Mouse (Mus musculus): Measurements from ENCODE around the gene Alk.

Alk gene

GRCm38 (mm10) chr17:72268529-72268928 lies 335.9 kb downstream of the Alk start:
- DNase-seq (ENCODE audit: low read depth, low spot score), result no peak

DNA sequence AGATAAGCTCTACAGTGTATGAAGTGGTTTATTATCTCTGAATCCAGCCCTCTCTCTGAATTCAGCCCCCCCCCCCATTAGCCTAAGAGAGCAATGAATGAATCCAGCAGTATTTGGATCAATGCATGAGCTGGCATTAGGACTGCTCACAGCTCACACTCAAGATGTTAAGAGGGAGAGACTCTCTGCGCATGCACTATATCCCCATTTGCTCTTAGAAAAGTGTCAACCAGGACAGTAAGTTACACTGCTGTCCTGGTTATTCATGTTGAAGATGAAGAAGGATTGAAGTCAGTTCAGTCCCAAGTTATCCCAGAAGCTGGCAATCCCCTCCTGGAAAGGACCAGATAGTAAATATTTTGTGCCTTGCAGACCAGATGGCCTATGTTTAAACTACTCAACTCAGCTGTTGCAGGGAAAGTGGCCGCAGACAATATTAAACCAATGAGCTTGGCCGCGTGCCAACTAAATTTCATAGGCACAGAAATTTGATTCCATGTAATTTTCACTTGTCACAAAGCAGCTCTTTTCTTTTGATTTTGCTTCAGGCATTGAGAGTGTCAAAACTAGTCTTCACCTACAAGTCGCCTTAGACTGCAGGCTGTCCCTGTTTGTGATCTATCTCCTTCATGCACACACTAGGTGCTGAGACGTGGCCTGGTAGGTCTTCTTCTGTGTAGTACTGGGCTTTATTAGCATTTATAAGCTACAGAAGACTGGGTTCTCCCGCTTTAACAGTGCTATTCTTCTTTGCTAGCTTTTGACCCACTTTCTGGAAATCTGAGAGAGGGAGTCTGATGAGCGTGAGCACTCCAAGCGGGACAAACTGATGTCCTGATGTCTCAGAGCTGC lies 339.0 kb downstream of the Alk start:
- DNase-seq (ENCODE audit: low read depth, low spot score), result no peak

GRCm38 (mm10) chr17:72253411-72253810 lies 351.0 kb downstream of the Alk start:
- no peak for DNase-seq (ENCODE audit: low read depth, low spot score)

DNA sequence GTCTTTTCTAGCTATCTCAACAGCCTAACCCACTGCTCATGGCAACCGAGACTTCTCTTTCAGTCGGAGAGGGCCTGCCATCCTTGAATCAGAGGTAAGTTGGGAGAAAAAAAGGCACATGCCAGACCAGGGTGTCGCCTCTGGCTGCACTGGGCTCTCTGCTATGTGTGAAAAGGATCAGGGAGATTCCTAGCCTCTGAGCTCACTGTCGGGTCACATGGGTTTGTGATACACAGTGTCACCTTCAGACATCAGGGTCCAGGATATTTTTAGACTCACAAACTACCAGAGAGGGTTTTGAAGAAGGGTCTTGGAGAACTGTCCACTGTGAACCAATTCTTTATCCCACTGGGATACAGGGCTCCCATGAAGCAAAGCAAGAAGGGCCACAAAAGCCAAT lies 352.9 kb downstream of the Alk start:
- DNase-seq (ENCODE audit: low read depth, low spot score), result no peak

- no peak for DNase-seq (ENCODE audit: low read depth, low spot score)
These were observed 353.7 kb downstream of the Alk start for GRCm38 (mm10) chr17:72250482-72251405.

DNA sequence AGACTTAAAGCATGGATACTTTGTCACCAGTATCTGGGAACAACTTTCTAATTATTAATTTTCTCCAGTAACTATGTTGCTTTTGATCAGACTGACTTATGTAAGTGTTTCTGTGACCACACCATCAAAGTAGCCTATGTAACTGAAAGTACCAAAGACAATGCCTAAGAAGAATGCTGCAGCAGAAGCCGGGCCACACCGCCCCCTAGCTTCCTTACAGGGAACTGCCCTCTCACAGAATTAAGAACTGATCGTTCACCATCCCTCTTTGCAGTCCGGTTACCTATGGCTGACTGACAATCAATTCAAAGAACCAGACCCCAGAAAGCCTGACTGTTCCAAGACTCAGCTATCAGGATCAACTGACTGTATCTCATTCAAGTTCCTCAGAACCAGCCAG lies 362.4 kb downstream of the Alk start:
- DNase-seq (ENCODE audit: low read depth, low spot score), result peak; percentile 34

DNA sequence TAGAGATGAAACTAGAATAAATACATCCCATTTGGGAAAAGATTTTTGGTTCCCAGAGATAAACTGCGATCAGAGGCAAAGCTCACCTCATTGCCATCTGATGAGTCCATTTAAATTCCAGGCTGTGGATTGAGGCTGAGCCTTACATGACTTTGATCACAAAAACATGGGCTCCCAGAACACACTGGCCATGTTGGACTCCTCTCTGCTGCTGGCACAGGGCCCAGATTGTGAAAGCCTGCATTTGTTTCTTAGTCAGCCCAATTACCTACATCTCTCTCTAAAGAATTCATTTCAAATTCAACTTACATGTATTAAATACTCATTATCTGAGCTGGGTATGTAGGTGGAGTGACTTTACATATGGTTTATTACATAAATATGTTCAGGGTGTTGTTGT lies 367.1 kb downstream of the Alk start:
- no peak for DNase-seq (ENCODE audit: low read depth, low spot score)

GRCm38 (mm10) chr17:72230891-72231290 lies 373.5 kb downstream of the Alk start:
- DNase-seq (ENCODE audit: low read depth, low spot score), result no peak

DNA sequence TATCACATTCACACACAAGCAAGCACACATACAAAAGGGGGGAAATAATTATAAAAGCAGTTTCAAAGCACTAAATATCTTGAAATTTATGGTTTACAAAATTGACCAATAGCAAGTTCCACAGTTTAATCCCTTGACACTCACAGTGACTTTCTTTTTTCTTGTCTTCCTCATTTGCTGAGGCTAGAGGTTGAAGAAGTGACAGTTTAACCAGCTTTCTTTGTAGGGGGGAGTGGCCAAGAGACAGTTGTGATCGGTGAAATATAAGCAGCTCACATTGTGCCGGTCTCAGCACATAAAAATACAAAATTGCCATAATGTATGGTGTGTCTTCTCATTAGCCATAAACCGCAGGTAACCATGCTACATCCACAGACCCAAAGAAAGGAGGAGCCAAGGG lies 385.6 kb downstream of the Alk start:
- DNase-seq (ENCODE audit: low read depth, low spot score), result no peak

DNA sequence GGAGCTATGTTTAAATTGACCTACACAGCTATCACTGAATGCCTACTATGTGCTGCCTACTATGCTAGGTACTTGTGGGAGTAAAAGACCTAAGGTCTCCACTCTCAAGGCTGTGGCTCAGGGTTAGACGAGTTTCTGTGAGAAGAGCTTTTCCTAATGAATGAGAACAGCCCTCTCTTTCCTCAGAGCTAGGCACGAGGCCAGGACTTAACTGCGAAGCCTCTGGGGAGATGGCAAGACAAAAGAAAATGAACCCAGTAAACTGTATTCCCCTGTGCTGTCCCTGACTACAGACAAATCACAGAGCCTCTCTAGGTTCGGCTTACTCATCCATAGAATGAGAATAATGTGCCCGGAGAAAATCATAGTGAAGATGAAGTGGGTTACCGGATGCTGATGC lies 406.9 kb downstream of the Alk start:
- no peak for DNase-seq (ENCODE audit: low read depth, low spot score)

- no peak for DNase-seq (ENCODE audit: low read depth, low spot score)
These were observed 409.3 kb downstream of the Alk start for GRCm38 (mm10) chr17:72194976-72195650.

DNA sequence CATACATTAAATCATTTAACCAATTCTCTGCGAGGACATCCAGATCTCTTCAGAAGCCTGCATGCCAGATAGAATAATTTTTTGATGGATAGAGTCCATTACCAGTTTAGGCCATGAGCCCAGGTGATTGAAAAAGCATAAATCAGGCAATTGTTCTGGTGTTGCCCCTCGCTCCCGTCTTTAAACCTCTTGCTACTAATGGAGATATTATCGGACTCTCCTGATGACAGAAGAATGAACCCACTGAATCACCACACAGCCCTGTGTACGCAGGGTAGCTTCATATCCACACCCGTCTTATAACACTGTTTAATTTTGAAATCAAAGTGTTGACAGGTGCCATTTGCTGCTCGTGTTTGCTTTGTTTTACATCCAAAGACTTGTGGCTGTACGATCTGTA lies 413.9 kb downstream of the Alk start:
- DNase-seq (ENCODE audit: low read depth, low spot score), result no peak

GRCm38 (mm10) chr17:72187026-72187425 lies 417.4 kb downstream of the Alk start:
- no peak for DNase-seq (ENCODE audit: low read depth, low spot score)

DNA sequence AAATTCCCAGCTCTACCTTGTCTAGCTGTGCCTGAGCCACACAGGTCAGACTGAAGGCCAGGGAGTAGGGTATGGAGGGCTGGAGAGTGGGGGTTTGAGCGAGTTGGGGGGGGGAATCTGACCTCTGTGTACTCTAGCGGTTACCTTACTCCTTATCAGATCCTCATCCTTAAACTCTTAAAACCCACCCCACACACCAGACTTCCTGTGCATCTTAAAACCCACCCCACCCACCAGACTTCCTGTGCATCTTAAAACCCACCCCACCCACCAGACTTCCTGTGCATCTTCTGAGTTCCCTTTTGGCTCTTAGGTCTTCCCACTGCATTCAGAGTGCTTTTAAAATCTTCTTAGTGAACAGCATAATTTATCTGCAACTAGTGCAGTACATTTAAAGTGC lies 422.0 kb downstream of the Alk start:
- no peak for DNase-seq (ENCODE audit: low read depth, low spot score)

GRCm38 (mm10) chr17:72180200-72180599 lies 424.2 kb downstream of the Alk start:
- no peak for DNase-seq (ENCODE audit: low read depth, low spot score)

DNA sequence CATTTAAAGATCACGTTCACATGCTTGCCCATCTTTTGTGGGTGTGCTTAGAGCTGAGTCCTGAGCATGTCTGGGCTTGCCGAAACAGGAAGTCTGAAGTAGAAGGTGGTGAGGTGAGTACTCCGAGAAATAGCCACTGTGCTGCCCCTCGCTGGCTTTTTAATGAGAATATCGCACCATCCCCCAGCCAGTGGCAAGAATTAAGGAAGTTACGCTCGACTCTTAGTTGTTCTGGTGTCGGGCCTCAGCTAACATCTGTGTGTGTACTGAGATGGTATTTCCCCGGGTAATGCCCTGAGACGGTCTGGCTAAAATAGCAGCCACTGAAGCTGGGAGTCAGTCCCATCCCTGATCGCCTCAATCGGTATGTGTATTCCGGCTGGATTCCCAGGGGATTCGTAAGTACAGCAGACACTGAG lies 424.7 kb downstream of the Alk start:
- DNase-seq (ENCODE audit: low read depth, low spot score), result no peak

DNA sequence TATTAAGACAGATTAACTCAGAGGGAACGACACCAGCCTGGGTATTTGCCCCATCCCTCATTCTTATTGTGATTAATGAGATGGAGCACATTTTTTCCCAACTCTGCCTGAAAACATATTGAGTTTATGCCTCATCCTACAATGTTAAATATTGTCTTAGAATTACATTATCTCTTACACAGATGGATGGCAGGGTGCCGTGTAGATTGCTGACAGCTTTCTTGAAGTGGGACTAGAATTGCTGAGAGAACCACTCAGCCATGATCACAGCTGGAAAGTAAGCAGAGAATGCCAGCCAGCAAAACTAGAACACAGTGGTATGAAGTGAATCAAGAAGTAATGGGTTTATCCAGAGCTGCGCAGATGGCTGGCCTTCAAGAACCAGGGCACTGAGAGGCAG lies 430.6 kb downstream of the Alk start:
- DNase-seq (ENCODE audit: low read depth, low spot score), result no peak

DNA sequence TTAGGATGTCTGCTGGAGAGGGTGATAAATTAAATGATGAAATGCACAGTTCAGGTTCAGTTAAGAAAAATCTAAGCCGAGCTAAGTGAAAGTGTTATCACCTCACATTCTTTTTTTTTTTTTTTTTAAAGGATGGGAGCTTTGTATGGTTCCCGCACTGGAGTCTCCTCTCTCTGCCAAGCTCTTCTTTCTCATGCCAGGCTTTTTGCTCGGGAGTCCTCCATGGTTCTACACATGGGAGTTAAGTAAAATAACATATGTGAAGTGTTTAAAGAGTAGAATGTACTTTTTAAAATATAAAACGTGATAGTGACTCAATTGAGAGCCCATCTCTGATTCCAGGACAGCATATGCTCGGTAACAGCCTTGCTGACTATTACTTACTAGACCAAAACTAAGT lies 436.3 kb downstream of the Alk start:
- no peak for DNase-seq (ENCODE audit: low read depth, low spot score)

DNA sequence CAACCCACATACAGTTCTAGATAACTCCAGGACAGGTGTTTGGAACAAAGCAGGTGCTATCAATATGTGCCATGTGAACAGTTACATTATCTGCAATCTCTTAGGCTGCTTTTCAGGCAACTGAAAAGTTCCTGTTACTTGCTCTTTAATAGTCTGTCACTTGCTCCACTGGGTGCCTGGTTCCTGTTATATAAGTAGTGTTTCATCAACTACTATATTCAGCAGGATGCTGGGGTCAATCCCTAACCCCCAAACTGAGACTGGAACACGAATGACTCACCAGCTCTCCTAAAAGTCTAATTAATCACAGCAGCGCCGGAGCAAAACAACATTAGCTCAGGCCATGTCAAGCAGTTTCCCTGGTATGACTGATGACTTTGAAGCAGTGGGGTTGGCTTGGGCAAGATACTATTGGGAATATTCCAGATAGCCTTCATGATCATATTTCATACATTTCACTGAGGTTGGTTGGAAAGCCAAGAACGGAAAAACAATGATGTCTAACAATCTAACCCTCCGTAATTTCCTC lies 445.5 kb downstream of the Alk start:
- DNase-seq (ENCODE audit: low read depth, low spot score), result peak; percentile 27

DNA sequence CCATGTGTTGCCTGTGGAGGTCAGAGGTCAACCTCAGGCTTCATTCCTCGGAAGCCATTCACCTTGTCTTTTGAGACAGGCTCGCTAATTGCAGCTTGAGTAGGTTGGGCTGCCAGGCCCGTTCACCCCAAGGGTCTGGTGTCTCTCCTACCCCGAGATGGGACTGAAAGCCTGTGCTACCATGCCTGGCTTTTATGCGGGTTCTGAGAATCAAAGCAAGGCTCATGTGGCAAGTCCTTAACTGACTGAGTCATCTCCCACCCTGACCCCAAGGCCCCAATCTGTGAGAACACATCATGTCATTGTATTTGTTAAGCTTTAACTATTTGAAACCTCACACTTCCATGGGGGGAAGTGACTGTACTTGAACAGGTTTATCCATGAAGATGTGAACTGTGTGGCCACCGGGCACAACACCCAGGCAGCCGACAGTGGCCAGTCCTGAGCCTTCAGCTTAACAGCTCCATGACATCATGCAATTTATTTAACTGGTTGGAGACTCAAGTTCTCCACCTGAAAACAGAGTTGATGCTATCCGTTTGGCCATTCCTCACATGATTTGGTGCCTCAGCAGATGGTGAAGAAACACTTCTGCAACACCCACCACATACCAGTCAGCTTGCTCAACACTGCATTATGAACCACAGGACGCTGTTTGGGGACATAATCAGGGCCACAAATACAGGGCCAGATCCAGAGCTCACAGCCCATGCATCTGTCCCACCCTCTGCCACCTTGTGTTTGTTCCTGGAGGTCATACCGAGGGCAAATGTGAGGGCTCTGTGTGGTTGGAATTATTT lies 446.4 kb downstream of the Alk start:
- DNase-seq (ENCODE audit: low read depth, low spot score), result no peak

DNA sequence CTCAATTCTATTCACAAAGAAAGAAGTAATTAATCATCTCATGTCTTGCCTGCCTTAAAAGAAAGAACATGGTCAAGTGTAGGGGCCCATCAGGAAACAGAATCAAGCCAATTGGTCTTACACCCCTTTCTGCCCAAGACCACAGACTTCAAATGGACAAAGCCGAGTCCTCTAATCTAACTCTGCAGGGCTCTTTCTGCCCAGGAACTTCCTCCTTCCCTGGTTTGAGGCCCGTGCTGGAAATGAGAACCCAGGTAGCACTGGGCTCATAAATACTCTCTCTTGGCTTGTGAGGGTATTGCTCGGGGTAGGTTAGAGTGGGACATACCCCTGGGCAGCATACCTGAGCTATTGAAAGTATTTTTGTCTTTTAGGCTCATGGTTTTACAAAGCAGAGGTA lies 451.4 kb downstream of the Alk start:
- DNase-seq (ENCODE audit: low read depth, low spot score), result no peak
